ENCODE assay signal across 8 mouse cellular contexts in genomic region chr15:82271201-82271600, GRCm38 (mm10). TPM values are rescaled to one million over a fixed set of nuclear protein-coding genes. Genes with fewer than 3 reads are reported as not detected.
DNase-seq lines count a peak whose midpoint lies in the region; TF ChIP-seq lines count a peak whose summit lies in the region.
"Had no signal": no experiment of that assay in that cellular context is flagged by ENCODE, and none has a peak within 500 bp of the region (broad histone marks: within the 10 kb centered on the region; RNA-seq: fewer than 3 reads in every experiment).

No protein-coding gene starts in this region.

- intact Hi-C loops in gastrocnemius, postnatal 14 days (cut with DNase I; ENCODE audit: low total_unique reads) = loop anchor here (5.0 kb wide), 1 partner anchor 146 kb away; no protein-coding TSS in a partner anchor

- H3K27me3 ChIP-seq in CH12.LX (replicated peaks) = peaks cover 88% of the 10 kb centered on the region

- no peak for TF ChIP-seq POLR2A in CH12.LX (IDR thresholded peaks at IDR 0.05; ENCODE audit: low read depth, low read length)

- peaks cover 2 to 8% of the 10 kb centered on the region in 2 experiments; a peak in 2 of 4 replicates for H3K4me1 ChIP-seq in CH12.LX (ENCODE audit: control insufficient read depth in 1 of 2, insufficient read depth in 2 of 2)

- in situ Hi-C loops in CH12.LX (cut with MboI; ENCODE audit: low pct_ligation_motif_present, low pct_unique_long_range_greater_than_20kb, low sequenced_read_pairs) = loop anchor here (25.0 kb wide), 1 partner anchor 816 kb away; the partner anchor contains the start of gene Serhl

- no peak overlapping the region for H3K27ac ChIP-seq in CH12.LX (ENCODE audit: insufficient read depth, low read depth)
- H3K27ac ChIP-seq: hindbrain, embryonic 15.5 days had no signal

- TF ChIP-seq RAD21 in CH12.LX (IDR thresholded peaks at IDR 0.05; ENCODE audit: low read depth, low read length) = peak; percentile 69

- no peak overlapping the region for H3K9ac ChIP-seq in CH12.LX (ENCODE audit: insufficient read depth, low read depth)
- H3K9ac ChIP-seq: hindbrain, embryonic 15.5 days had no signal

- no peaks in the 10 kb centered on the region for H3K9me3 ChIP-seq in CH12.LX (replicated peaks; ENCODE audit: low read length)
- H3K9me3 ChIP-seq: hindbrain, embryonic 15.5 days had no signal

- no peak for TF ChIP-seq EP300 in CH12.LX (IDR thresholded peaks at IDR 0.05; ENCODE audit: low read length)

- peak; percentile 73 to 81; a peak in 3 of 4 replicates for TF ChIP-seq CTCF in CH12.LX (conservative IDR thresholded peaks at IDR 0.05 in 1 of 2, IDR thresholded peaks at IDR 0.05 in 1 of 2; ENCODE audit: low read depth in 2 of 2, low read length in 2 of 2)

- H3K4me2 ChIP-seq in CH12.LX (ENCODE audit: insufficient read depth, low read depth, poor library complexity, severe bottlenecking) = no peak overlapping the region
- H3K4me2 ChIP-seq: hindbrain, embryonic 15.5 days had no signal

- H3K79me2 ChIP-seq in CH12.LX (replicated peaks; ENCODE audit: control insufficient read depth, extremely low read depth, insufficient read depth, poor library complexity, severe bottlenecking) = no peaks in the 10 kb centered on the region

- H3K36me3 ChIP-seq in CH12.LX (replicated peaks in 1 of 2; ENCODE audit: control insufficient read depth in 1 of 2, insufficient read depth in 1 of 2, low read length in 1 of 2) = no peaks in the 10 kb centered on the region
- H3K36me3 ChIP-seq: hindbrain, embryonic 15.5 days had no signal

- DNase-seq in CH12.LX (ENCODE audit: extremely low read depth) = peak; percentile 59
- DNase-seq in R1 (ENCODE audit: low read depth, low spot score) = peak; percentile 86
- peak; percentile 88 to 96 for DNase-seq in cerebellum, postnatal 14 days
- peak; percentile 75 for DNase-seq in gastrocnemius, postnatal 14 days
- peak; percentile 90 for DNase-seq in kidney, postnatal 4 days
- peak; percentile 56 to 68 for DNase-seq in lung, postnatal 4 days
- peak; percentile 23 to 61 for DNase-seq in spleen, adult 18-20 months

- no peak overlapping the region for H3K4me3 ChIP-seq in CH12.LX (replicated peaks in 1 of 3; ENCODE audit: low read depth in 2 of 3, low read length in 2 of 3, poor library complexity in 1 of 3)
- H3K4me3 ChIP-seq: hindbrain, embryonic 15.5 days had no signal

- dilution Hi-C loops in CH12.LX (cut with MboI; ENCODE audit: extremely low pct_ligation_motif_present, extremely low pct_unique_long_range_greater_than_20kb, low sequenced_read_pairs) = no loop called here

TF ChIP-seq in CH12.LX, 34 proteins besides CTCF, POLR2A, EP300 and RAD21:
- peak; percentile 60 for TF ChIP-seq SMC3 (IDR thresholded peaks at IDR 0.05; ENCODE audit: low read depth, low read length)
- TF ChIP-seq USF2 (conservative IDR thresholded peaks at IDR 0.05; ENCODE audit: low read depth, low read length) = no peak

RNA-seq across cellular contexts. Expression of gene Sept3, which starts 3.5 kb away (rescaled TPM):
- total RNA-seq in CH12.LX (2012; rRNA removed) = 0.04 and 0.13 TPM in 2 replicates
- total RNA-seq in CH12.LX (2014; rRNA removed) = not detected in 2 replicates
- 0.07 TPM in 1 of 2 replicates, not detected in the other for polyA plus RNA-seq in CH12.LX (2012; ENCODE audit: insufficient read length, low read depth)
- 1 to 10 TPM in 1 of 2 experiments, under 1 TPM in 1; 0.71 to 1.4 TPM for total RNA-seq in gastrocnemius, postnatal 14 days (2021)

RNA-seq across cellular contexts. Expression of gene 1500009C09Rik, which starts 19.0 kb away (rescaled TPM):
- total RNA-seq in CH12.LX (2012; rRNA removed) = not detected in 2 replicates
- total RNA-seq in CH12.LX (2014; rRNA removed) = not detected in 2 replicates
- not detected in 2 replicates for polyA plus RNA-seq in CH12.LX (2012; ENCODE audit: insufficient read length, low read depth)
- not detected for total RNA-seq in gastrocnemius, postnatal 14 days (2021)

RNA-seq across cellular contexts. Expression of gene Cenpm, which starts 26.7 kb away (rescaled TPM):
- 31.5 and 34.2 TPM in 2 replicates for total RNA-seq in CH12.LX (2012; rRNA removed)
- total RNA-seq in CH12.LX (2014; rRNA removed) = 17.1 and 22.8 TPM in 2 replicates
- polyA plus RNA-seq in CH12.LX (2012; ENCODE audit: insufficient read length, low read depth) = 39.6 and 44.0 TPM in 2 replicates
- 1 to 10 TPM; 1.8 to 2.6 TPM for total RNA-seq in gastrocnemius, postnatal 14 days (2021)

RNA-seq across cellular contexts. Expression of gene Wbp2nl, which starts 27.6 kb away (rescaled TPM):
- total RNA-seq in CH12.LX (2012; rRNA removed) (not detected in 2 replicates), CH12.LX (2014; rRNA removed) (not detected in 2 replicates)
- polyA plus RNA-seq in CH12.LX (2012; ENCODE audit: insufficient read length, low read depth) = not detected in 2 replicates
- not detected for total RNA-seq in gastrocnemius, postnatal 14 days (2021)

RNA-seq across cellular contexts. Expression of gene Tnfrsf13c, which starts 47.0 kb away (rescaled TPM):
- total RNA-seq in CH12.LX (2012; rRNA removed) (287 and 334 TPM in 2 replicates), CH12.LX (2014; rRNA removed) (188 and 204 TPM in 2 replicates)
- 219 and 257 TPM in 2 replicates for polyA plus RNA-seq in CH12.LX (2012; ENCODE audit: insufficient read length, low read depth)
- total RNA-seq in gastrocnemius, postnatal 14 days (2021) = not detected

Comparison
In these comparisons a context has a peak if more than half of its experiments do, and no peak if none do; other contexts are left out.
1. DNase-seq: peak in every context shown above with its lines; median percentile 92 in cerebellum, postnatal 14 days; 90 in kidney, postnatal 4 days; 86 in R1; 75 in gastrocnemius, postnatal 14 days; 62 in lung, postnatal 4 days; 59 in CH12.LX; 42 in spleen, adult 18-20 months.
2. RNA of gene Cenpm, which starts 26.7 kb away (total RNA-seq): 17.1 to 34.2 TPM in CH12.LX; 1.8 to 2.6 TPM in gastrocnemius, postnatal 14 days; every median in the first group is over 4 times any median in the second.